ENCODE assay signal across 8 mouse cellular contexts in genomic region chr11:119090961-119091597, GRCm38 (mm10). TPM values are rescaled to one million over a fixed set of nuclear protein-coding genes. Genes with fewer than 3 reads are reported as not detected.
A peak's percentile ranks its signal among the peaks of the same experiment; 100 is the strongest.
DNase-seq lines count a peak whose midpoint lies in the region; ATAC-seq and TF ChIP-seq lines count a peak whose summit lies in the region.

No protein-coding gene starts in this region.

- no peaks in the 10 kb centered on the region for H3K36me3 ChIP-seq in hindbrain, embryonic 14.5 days (replicated peaks; ENCODE audit: control insufficient read depth, insufficient read depth)
- H3K36me3 ChIP-seq in liver, adult 2 months (ENCODE audit: control insufficient read depth, insufficient read depth, low read length), result no peaks in the 10 kb centered on the region
- H3K36me3 ChIP-seq in myocyte (ENCODE audit: control insufficient read depth, insufficient read depth), result no peaks in the 10 kb centered on the region

- no peak for TF ChIP-seq CTCF in cerebellum, adult 2 months (IDR thresholded peaks at IDR 0.05; ENCODE audit: borderline replicate concordance, insufficient read depth, low read depth, low read length)
- no peak for TF ChIP-seq CTCF in liver, adult 2 months (IDR thresholded peaks at IDR 0.05; ENCODE audit: low read depth, low read length)

- H3K4me1 ChIP-seq in cerebellum, adult 2 months (ENCODE audit: control insufficient read depth, insufficient read depth, low read length), result peaks cover 7% of the 10 kb centered on the region; the same call in 1 of the 2 replicates
- H3K4me1 ChIP-seq in hindbrain, embryonic 14.5 days (replicated peaks; ENCODE audit: control insufficient read depth, insufficient read depth, low read length), result peaks cover 28% of the 10 kb centered on the region
- peaks cover 14% of the 10 kb centered on the region for H3K4me1 ChIP-seq in liver, adult 2 months (ENCODE audit: control insufficient read depth, insufficient read depth, low read length)

- H3K9me3 ChIP-seq in hindbrain, embryonic 14.5 days (ENCODE audit: control insufficient read depth, low read length), result no peaks in the 10 kb centered on the region

- peak overlapping the region; percentile 80 for H3K9ac ChIP-seq in hindbrain, embryonic 14.5 days
- H3K9ac ChIP-seq in liver, adult 2 months (ENCODE audit: low read depth, low read length), result peak overlapping the region; percentile 86

- H3K27me3 ChIP-seq in cerebellum, adult 2 months (ENCODE audit: control insufficient read depth, insufficient read depth, low read length), result peaks cover 6% of the 10 kb centered on the region; the same call in 1 of the 2 replicates
- peaks cover 33% of the 10 kb centered on the region for H3K27me3 ChIP-seq in hindbrain, embryonic 14.5 days (ENCODE audit: control insufficient read depth, insufficient read depth, low read length)
- no peaks in the 10 kb centered on the region for H3K27me3 ChIP-seq in liver, adult 2 months (ENCODE audit: control insufficient read depth, insufficient read depth, low read length)
- H3K27me3 ChIP-seq in myocyte (ENCODE audit: control insufficient read depth, insufficient read depth, insufficient read length), result peaks cover 7% of the 10 kb centered on the region

- H3K79me2 ChIP-seq in liver, adult 2 months (ENCODE audit: control insufficient read depth, insufficient read depth, low read length), result no peaks in the 10 kb centered on the region
- no peaks in the 10 kb centered on the region for H3K79me2 ChIP-seq in myocyte (ENCODE audit: control insufficient read depth, insufficient read depth)

- no peak for TF ChIP-seq POLR2A in cerebellum, adult 2 months (IDR thresholded peaks at IDR 0.05; ENCODE audit: borderline replicate concordance, insufficient read depth, low read length)
- peak; percentile 44; the same call in 1 of the 2 replicates for TF ChIP-seq POLR2A in liver, adult 2 months (IDR thresholded peaks at IDR 0.05; ENCODE audit: extremely low read depth, insufficient read depth, low read length)
- peak; percentile 74 for TF ChIP-seq POLR2A in myocyte (IDR thresholded peaks at IDR 0.05; ENCODE audit: insufficient read length, low read depth)

- peak; percentile 49; the same call in 1 of the 2 replicates for ATAC-seq in hindbrain, embryonic 14.5 days (ENCODE audit: low FRiP score)
- ATAC-seq in megakaryocyte-erythroid progenitor cell, adult 5-6 weeks (replicated peaks; ENCODE audit: low FRiP score, low TSS enrichment, poor library complexity, severe bottlenecking), result no peak

- peak overlapping the region; percentile 97 for H3K4me2 ChIP-seq in hindbrain, embryonic 14.5 days (replicated peaks)
- H3K4me2 ChIP-seq in myocyte (ENCODE audit: low read depth), result peak overlapping the region; percentile 95

- H3ac ChIP-seq in myocyte (ENCODE audit: control insufficient read depth, insufficient read length), result peak overlapping the region; percentile 56

- H3K27ac ChIP-seq in cerebellum, adult 2 months (ENCODE audit: insufficient read depth, low read length), result no peak overlapping the region
- peak overlapping the region; percentile 20; the same call in 1 of the 2 replicates for H3K27ac ChIP-seq in hindbrain, embryonic 14.5 days
- peak overlapping the region; percentile 94 for H3K27ac ChIP-seq in liver, adult 2 months (replicated peaks; ENCODE audit: insufficient read depth, low read depth, low read length)

- WGBS in cerebellum, adult 2 months, result 1% methylated on average over 40 of the region's 42 CpGs
- WGBS in hindbrain, embryonic 14.5 days, result under 1% methylated on average over 39 of the region's 42 CpGs
- WGBS in liver, adult 2 months, result under 1% methylated on average over 40 of the region's 42 CpGs

- peak overlapping the region; percentile 61 for H3K4me3 ChIP-seq in cerebellum, adult 2 months (replicated peaks; ENCODE audit: insufficient read depth, low read depth, low read length)
- H3K4me3 ChIP-seq in hindbrain, embryonic 14.5 days (replicated peaks; ENCODE audit: low read length), result peak overlapping the region; percentile 50
- H3K4me3 ChIP-seq in liver, adult 2 months (ENCODE audit: insufficient read depth, low read depth, low read length), result peak overlapping the region; percentile 65
- peak overlapping the region; percentile 32 for H3K4me3 ChIP-seq in myocyte

- DNase-seq in right cerebral cortex, postnatal 14 days, result peak; percentile 32
- no peak for DNase-seq in right cerebral cortex, postnatal 36 days (ENCODE audit: low spot score in 2 of 2)
- peak; percentile 67 to 72 for DNase-seq in cerebellum, adult 2 months
- DNase-seq in gastrocnemius, adult 18-20 months (ENCODE audit: low spot score), result peak; percentile 61
- peak; percentile 64 for DNase-seq in hindbrain, embryonic 14.5 days (ENCODE audit: low spot score)
- DNase-seq in liver, adult 2 months (ENCODE audit: extremely low read depth, low read depth, low spot score), result peak; percentile 76

TF ChIP-seq in myocyte, 11 proteins besides CTCF, POLR2A, EP300 and RAD21:
- TF ChIP-seq MAX (IDR thresholded peaks at IDR 0.05; ENCODE audit: low read depth) (no peak), MYOG (IDR thresholded peaks at IDR 0.05; ENCODE audit: control insufficient read depth in 1 of 3, insufficient read depth in 1 of 3, insufficient read length in 2 of 3, low read depth in 2 of 3) (peak in 1 of 3 experiments; percentile 37), POLR2AphosphoS2 (IDR thresholded peaks at IDR 0.05; ENCODE audit: insufficient read length, low read depth) (peak; percentile 66)

RNA-seq across cellular contexts. Expression of gene Cbx4, which starts 5.1 kb away (rescaled TPM):
- polyA plus RNA-seq in cerebellum, adult 2 months (2012; rRNA removed), result 50.1 and 57.6 TPM in 2 replicates
- 1 to 10 TPM; 1.6 to 2.5 TPM for total RNA-seq in gastrocnemius, adult 18-20 months (2021)
- polyA plus RNA-seq in hindbrain, embryonic 14.5 days (2014; fragmentation: Nextera tagmentation; extraction: Ambion mirVana), result 16.8 and 20.2 TPM in 2 replicates
- 2.8 and 2.9 TPM in 2 replicates for total RNA-seq in liver, adult 2 months (2014; rRNA removed)
- polyA plus RNA-seq in liver, adult 2 months (2012; rRNA removed), result 7.9 and 8.2 TPM in 2 replicates
- 29.9 TPM for polyA plus RNA-seq in myocyte (2012; fragmentation: generic; extraction: Trizol)
- 5.2 and 5.4 TPM in 2 replicates for total RNA-seq in megakaryocyte-erythroid progenitor cell, adult 5-6 weeks (2014; fragmentation: Nextera tagmentation)
- total RNA-seq in megakaryocyte-erythroid progenitor cell, adult 5-6 weeks (2017), result 3.9 and 11.6 TPM in 2 replicates

RNA-seq across cellular contexts. Expression of gene Cbx8, which starts 50.3 kb away (rescaled TPM):
- polyA plus RNA-seq in cerebellum, adult 2 months (2012; rRNA removed), result 8.7 and 10.5 TPM in 2 replicates
- total RNA-seq in gastrocnemius, adult 18-20 months (2021), result 1 to 10 TPM; 2.6 to 3.5 TPM
- polyA plus RNA-seq in hindbrain, embryonic 14.5 days (2014; fragmentation: Nextera tagmentation; extraction: Ambion mirVana), result 8.5 and 9.8 TPM in 2 replicates
- total RNA-seq in liver, adult 2 months (2014; rRNA removed), result 4.3 and 5.1 TPM in 2 replicates
- 1.7 and 4.4 TPM in 2 replicates for polyA plus RNA-seq in liver, adult 2 months (2012; rRNA removed)
- 4.9 TPM for polyA plus RNA-seq in myocyte (2012; fragmentation: generic; extraction: Trizol)
- total RNA-seq in megakaryocyte-erythroid progenitor cell, adult 5-6 weeks (2014; fragmentation: Nextera tagmentation), result 1.3 and 2.2 TPM in 2 replicates
- total RNA-seq in megakaryocyte-erythroid progenitor cell, adult 5-6 weeks (2017), result 0.70 and 1.2 TPM in 2 replicates

Comparison
In these comparisons a context has a peak if more than half of its experiments do, and no peak if none do; other contexts are left out.
1. DNase-seq: peak in right cerebral cortex, postnatal 14 days (single experiment), cerebellum, adult 2 months (2 of 2), gastrocnemius, adult 18-20 months (single experiment), hindbrain, embryonic 14.5 days (single experiment) and liver, adult 2 months (single experiment); none in right cerebral cortex, postnatal 36 days (0 of 2).
2. Peak in every context shown above with its lines, with median percentiles within 50 percentile points of each other: H3K4me3 ChIP-seq.